Comparison of ENCODE assay signal across 19 mouse cellular contexts in genomic region chr6:99435140-99435539, GRCm38 (mm10).
DNase-seq lines count a peak whose midpoint lies in the region; ATAC-seq and TF ChIP-seq lines count a peak whose summit lies in the region.
"Had no signal": no experiment of that assay in that cellular context is flagged by ENCODE, and none has a peak within 500 bp of the region (broad histone marks: within the 10 kb centered on the region; RNA-seq: fewer than 3 reads in every experiment).

No protein-coding gene starts in this region.

- peaks cover 43% of the 10 kb centered on the region for H3K4me1 ChIP-seq in thymus, adult 2 months (replicated peaks; ENCODE audit: control insufficient read depth, insufficient read depth, low read length)
- H3K4me1 ChIP-seq in forebrain, embryonic 14.5 days (ENCODE audit: control insufficient read depth, insufficient read depth, low read length), result peaks cover 11% of the 10 kb centered on the region

- no peak overlapping the region for H3K4me3 ChIP-seq in gastrocnemius, adult 2 months
- H3K4me3 ChIP-seq in thymus, adult 2 months (ENCODE audit: control insufficient read depth, insufficient read depth, low read length), result peak overlapping the region; percentile 30
- no peak overlapping the region for H3K4me3 ChIP-seq in forebrain, embryonic 14.5 days (ENCODE audit: low read depth, low read length)
- H3K4me3 ChIP-seq: forebrain, embryonic 15.5 days; liver, embryonic 15.5 days; midbrain, embryonic 10.5 days; neural tube, embryonic 12.5 days; stomach, embryonic 15.5 days had no signal

- WGBS in thymus, adult 2 months, result 36% methylated on average over 10 of the region's 10 CpGs
- WGBS in forebrain, embryonic 14.5 days, result 97% methylated on average over 10 of the region's 10 CpGs

- DNase-seq in gastrocnemius, adult 2 months, result no peak
- no peak for DNase-seq in gastrocnemius, postnatal 25 days
- no peak for DNase-seq in thymus, adult 2 months
- no peak for DNase-seq in thymus, postnatal 4 days
- DNase-seq in Muller cell, postnatal 12 days (ENCODE audit: inconsistent ontology term), result no peak
- DNase-seq in ovary, postnatal 14 days (ENCODE audit: low spot score), result no peak
- no peak for DNase-seq in forebrain, embryonic 14.5 days (ENCODE audit: low spot score)
- DNase-seq: cerebellum, postnatal 36 days; kidney, postnatal 10 days; layer of hippocampus, adult 9-11 months; left cerebral cortex, postnatal 4 days; right cerebral cortex, adult 18-20 months had no signal

- H3K9me3 ChIP-seq in forebrain, embryonic 14.5 days (replicated peaks; ENCODE audit: control insufficient read depth, low read length), result no peaks in the 10 kb centered on the region
- H3K9me3 ChIP-seq: forebrain, embryonic 15.5 days; G1E; liver, embryonic 15.5 days; midbrain, embryonic 10.5 days; neural tube, embryonic 12.5 days; stomach, embryonic 15.5 days had no signal

- H3K36me3 ChIP-seq in thymus, adult 2 months (ENCODE audit: control insufficient read depth, insufficient read depth, low read length), result no peaks in the 10 kb centered on the region
- peaks cover 6% of the 10 kb centered on the region; the same call in 1 of the 2 replicates for H3K36me3 ChIP-seq in forebrain, embryonic 14.5 days (ENCODE audit: control insufficient read depth, insufficient read depth, low read length)
- H3K36me3 ChIP-seq: forebrain, embryonic 15.5 days had no signal

- intact Hi-C loops in gastrocnemius, adult 2 months (cut with DNase I), result no loop called here

- H3K4me2 ChIP-seq in forebrain, embryonic 14.5 days (ENCODE audit: low read length), result no peak overlapping the region
- H3K4me2 ChIP-seq: forebrain, embryonic 15.5 days; liver, embryonic 15.5 days; neural tube, embryonic 12.5 days; stomach, embryonic 15.5 days had no signal

- H3K27ac ChIP-seq in gastrocnemius, adult 2 months, result peak overlapping the region; percentile 38; the same call in 1 of the 2 replicates
- peak overlapping the region; percentile 92 for H3K27ac ChIP-seq in thymus, adult 2 months (ENCODE audit: control insufficient read depth, insufficient read depth, low read length)
- no peak overlapping the region for H3K27ac ChIP-seq in forebrain, embryonic 14.5 days (ENCODE audit: low read depth, low read length)
- H3K27ac ChIP-seq: forebrain, embryonic 15.5 days; liver, embryonic 15.5 days; midbrain, embryonic 10.5 days; neural tube, embryonic 12.5 days; stomach, embryonic 15.5 days had no signal

- H3K9ac ChIP-seq in forebrain, embryonic 14.5 days (ENCODE audit: low read length), result no peak overlapping the region
- H3K9ac ChIP-seq: forebrain, embryonic 15.5 days; liver, embryonic 15.5 days; neural tube, embryonic 12.5 days; stomach, embryonic 15.5 days had no signal

- TF ChIP-seq POLR2A in thymus, adult 2 months (IDR thresholded peaks at IDR 0.05; ENCODE audit: control insufficient read depth, extremely low read depth, insufficient read depth, low read length, poor library complexity), result no peak

- no peak for TF ChIP-seq CTCF in gastrocnemius, adult 2 months (IDR thresholded peaks at IDR 0.05)
- TF ChIP-seq CTCF in thymus, adult 2 months (IDR thresholded peaks at IDR 0.05; ENCODE audit: borderline replicate concordance, control insufficient read depth, extremely low read depth, insufficient read depth, low read length, poor library complexity), result no peak

- peak; percentile 87 for ATAC-seq in monocyte, adult 5-6 weeks (replicated peaks; ENCODE audit: insufficient number of reproducible peaks, low FRiP score, low TSS enrichment, poor library complexity, severe bottlenecking)
- no peak for ATAC-seq in forebrain, embryonic 14.5 days
- ATAC-seq: forebrain, embryonic 15.5 days had no signal

- no peaks in the 10 kb centered on the region for H3K27me3 ChIP-seq in thymus, adult 2 months (ENCODE audit: control insufficient read depth, insufficient read depth, low read length)
- H3K27me3 ChIP-seq in forebrain, embryonic 14.5 days (replicated peaks; ENCODE audit: control insufficient read depth, insufficient read depth, low read length), result no peaks in the 10 kb centered on the region
- H3K27me3 ChIP-seq: forebrain, embryonic 15.5 days; liver, embryonic 15.5 days; neural tube, embryonic 12.5 days; stomach, embryonic 15.5 days had no signal
